Mouse (Mus musculus) retina, postnatal 1 day (tissue): Measurements from ENCODE around the gene Gdf7.

ENCODE experiments used
- DNase-seq: peaks from one replicate; pipeline ENCODE4 v3.0.0-alpha.2; 2012

The Gdf7 gene

GRCm38 (mm10) chr12:8326825-8327674, 25.3 kb upstream of the Gdf7 start:
- peak; percentile 94 for DNase-seq

- DNase-seq = no peak
Measured at GRCm38 (mm10) chr12:8325943-8326522, 24.3 kb upstream of the Gdf7 start.

- no peak for DNase-seq
Measured at GRCm38 (mm10) chr12:8325245-8325942, 23.6 kb upstream of the Gdf7 start.

GRCm38 (mm10) chr12:8324086-8324485, 22.3 kb upstream of the Gdf7 start:
- no peak for DNase-seq

- no peak for DNase-seq
Measured at GRCm38 (mm10) chr12:8321506-8321905, 19.8 kb upstream of the Gdf7 start.

- DNase-seq = peak; percentile 73
Measured at GRCm38 (mm10) chr12:8320084-8320713, 18.4 kb upstream of the Gdf7 start.

GRCm38 (mm10) chr12:8316541-8316940, 14.8 kb upstream of the Gdf7 start:
- DNase-seq = peak; percentile 14

- DNase-seq = peak; percentile 23
Measured at GRCm38 (mm10) chr12:8313773-8314172, 12.0 kb upstream of the Gdf7 start.

GRCm38 (mm10) chr12:8313270-8313771, 11.6 kb upstream of the Gdf7 start, which contains the start of gene Hs1bp3:
Gene Hs1bp3 (plus strand): TSS chr12:8313432.
- peak; percentile 89 for DNase-seq

- no peak for DNase-seq
Measured at GRCm38 (mm10) chr12:8312266-8312665, 10.5 kb upstream of the Gdf7 start.

GRCm38 (mm10) chr12:8310992-8311391, 9.2 kb upstream of the Gdf7 start:
- DNase-seq = no peak

- peak; percentile 25 for DNase-seq
Measured at GRCm38 (mm10) chr12:8306910-8307309, 5.2 kb upstream of the Gdf7 start.

- DNase-seq = peak; percentile 88
Measured at GRCm38 (mm10) chr12:8306432-8306831, 4.7 kb upstream of the Gdf7 start.

GRCm38 (mm10) chr12:8305258-8305657, 3.5 kb upstream of the Gdf7 start:
- DNase-seq = no peak

GRCm38 (mm10) chr12:8301011-8301814, 541 bp downstream of the Gdf7 start:
- no peak for DNase-seq

- DNase-seq = no peak
Measured at GRCm38 (mm10) chr12:8300521-8300920, 1.2 kb downstream of the Gdf7 start.

GRCm38 (mm10) chr12:8300111-8300480, 1.7 kb downstream of the Gdf7 start:
- DNase-seq = no peak

GRCm38 (mm10) chr12:8299143-8300110, 2.3 kb downstream of the Gdf7 start:
- DNase-seq = peak; percentile 21

- DNase-seq = peak; percentile 40
Measured at GRCm38 (mm10) chr12:8298361-8299142, 3.2 kb downstream of the Gdf7 start.

GRCm38 (mm10) chr12:8297586-8298214, 4.1 kb downstream of the Gdf7 start:
- DNase-seq = peak; percentile 27
